Mouse (Mus musculus) CH12.LX (cell line): Measurements from ENCODE around the gene Obp2b.

ENCODE experiments used
- CHD2 ChIP-seq: IDR thresholded peaks from 2 replicates; pipeline ENCODE4 v1.6.1; 2011; ENCODE audit warnings: low read length, improper control_type of control experiment
- EP300 ChIP-seq: IDR thresholded peaks from 2 replicates; pipeline ENCODE4 v1.6.1; 2011; ENCODE audit warnings: low read length, improper control_type of control experiment
- ETS1 ChIP-seq: conservative IDR thresholded peaks from 2 replicates; pipeline ENCODE4 v1.6.1; 2012; ENCODE audit warnings: low read depth, mild to moderate bottlenecking, inconsistent platforms, low read length, improper control_type of control experiment, moderate library complexity
- MAX ChIP-seq: IDR thresholded peaks from 2 replicates; pipeline ENCODE4 v1.6.1; 2011; ENCODE audit warnings: low read length, improper control_type of control experiment
- MAZ ChIP-seq: IDR thresholded peaks from 2 replicates; pipeline ENCODE4 v1.6.1; 2012; ENCODE audit warnings: low read depth, mild to moderate bottlenecking, inconsistent platforms, low read length, improper control_type of control experiment, moderate library complexity
- MEF2A ChIP-seq: IDR thresholded peaks from 2 replicates; pipeline ENCODE4 v1.6.1; 2014; ENCODE audit warnings: low read depth, mild to moderate bottlenecking, inconsistent platforms, low read length, improper control_type of control experiment, borderline replicate concordance
- MYC ChIP-seq: IDR thresholded peaks from 2 replicates; pipeline ENCODE4 v1.6.1; 2011; ENCODE audit warnings: low read depth, mild to moderate bottlenecking, improper control_type of control experiment, low read length
- POLR2A ChIP-seq: IDR thresholded peaks from 2 replicates; pipeline ENCODE4 v1.6.1; 2011; ENCODE audit warnings: low read depth, mild to moderate bottlenecking, improper control_type of control experiment, low read length
- TBP ChIP-seq: conservative IDR thresholded peaks from 2 replicates; pipeline ENCODE4 v1.6.1; 2011; ENCODE audit warnings: low read depth, low read length, improper control_type of control experiment
- ZMIZ1 ChIP-seq: IDR thresholded peaks from 2 replicates; pipeline ENCODE4 v1.6.1; 2012; ENCODE audit warnings: low read depth, mild to moderate bottlenecking, inconsistent platforms, low read length, improper control_type of control experiment

- TF ChIP-seq ZMIZ1 (no peak), MAX (no peak), CHD2 (no peak), MAZ (no peak), EP300 (no peak), MYC (no peak), MEF2A (no peak), POLR2A (no peak), TBP (no peak), ETS1 (no peak)
Observed at GRCm38 (mm10) chr2:25694605-25695004, 42.2 kb upstream of the Obp2b start.
